Mouse (Mus musculus): ENCODE measurements around the gene Mus81. TPM values are rescaled to one million over a fixed set of nuclear protein-coding genes. Genes with fewer than 3 reads are reported as not detected.

Mus81 gene
- polyA plus RNA-seq, 1 experiment: 94.2 TPM

- peak in 1 of 2 experiments; percentile 48 for DNase-seq
- H3K4me1 ChIP-seq (ENCODE audit: control insufficient read depth, insufficient read depth, low read length): peaks cover 39% of the 10 kb centered on the region
- H3K4me3 ChIP-seq (replicated peaks; ENCODE audit: insufficient read depth, low read depth, low read length): no peak overlapping the region
- WGBS: 63% methylated on average over 19 of the region's 19 CpGs
- no peak for TF ChIP-seq POLR2A (IDR thresholded peaks at IDR 0.05; ENCODE audit: borderline replicate concordance, insufficient read depth, low read length)
- H3K27ac ChIP-seq (ENCODE audit: insufficient read depth, low read length): peak overlapping the region; percentile 90
- no peaks in the 10 kb centered on the region for H3K27me3 ChIP-seq (ENCODE audit: control insufficient read depth, insufficient read depth, low read length)
Observed at GRCm38 (mm10) chr19:5483386-5484359, 4.5 kb downstream of the Mus81 start.

DNA sequence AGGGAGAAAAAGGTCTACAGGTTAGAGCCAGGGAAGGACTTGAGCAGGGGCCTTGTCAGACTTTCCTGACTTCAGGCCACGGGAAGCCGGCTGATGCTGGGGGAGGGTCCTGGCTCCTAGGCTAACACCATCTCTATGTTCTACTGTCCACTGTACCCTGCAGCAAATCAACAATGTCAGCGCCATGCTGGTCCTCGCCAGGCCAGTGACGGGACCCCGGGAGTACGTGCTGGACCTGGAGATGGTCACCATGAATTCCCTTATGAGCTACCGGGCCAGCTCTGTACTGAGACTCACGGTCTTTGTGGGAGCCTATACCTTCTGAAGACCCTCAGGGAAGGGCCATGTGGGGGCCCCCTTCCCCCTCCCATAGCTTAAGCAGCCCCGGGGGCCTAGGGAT lies 6.8 kb downstream of the Mus81 start:
- TF ChIP-seq POLR2A (IDR thresholded peaks at IDR 0.05; ENCODE audit: borderline replicate concordance, insufficient read depth, low read length): no peak
- TF ChIP-seq CTCF (IDR thresholded peaks at IDR 0.05; ENCODE audit: borderline replicate concordance, insufficient read depth, low read depth, low read length): no peak

GRCm38 (mm10) chr19:5480016-5480415 lies 8.2 kb downstream of the Mus81 start:
- Histone ChIP-seq H3K4me1 (ENCODE audit: control insufficient read depth, insufficient read depth, low read length) (peaks cover 45% of the 10 kb centered on the region), H3K4me3 (replicated peaks; ENCODE audit: insufficient read depth, low read depth, low read length) (no peak overlapping the region), H3K27me3 (ENCODE audit: control insufficient read depth, insufficient read depth, low read length) (no peaks in the 10 kb centered on the region), H3K27ac (ENCODE audit: insufficient read depth, low read length) (no peak overlapping the region)
- peak in 1 of 2 experiments; percentile 46 for DNase-seq
- peak; percentile 20; the same call in 1 of the 2 replicates for TF ChIP-seq POLR2A (IDR thresholded peaks at IDR 0.05; ENCODE audit: borderline replicate concordance, insufficient read depth, low read length)
- no peak for TF ChIP-seq CTCF (IDR thresholded peaks at IDR 0.05; ENCODE audit: borderline replicate concordance, insufficient read depth, low read depth, low read length)
- WGBS: 31% methylated on average over 10 of the region's 10 CpGs

More for the DNA sequence above, 6.8 kb downstream of the Mus81 start:
- Histone ChIP-seq H3K27ac (ENCODE audit: insufficient read depth, low read length) (no peak overlapping the region), H3K4me1 (ENCODE audit: control insufficient read depth, insufficient read depth, low read length) (peaks cover 50% of the 10 kb centered on the region), H3K4me3 (replicated peaks; ENCODE audit: insufficient read depth, low read depth, low read length) (no peak overlapping the region), H3K27me3 (ENCODE audit: control insufficient read depth, insufficient read depth, low read length) (no peaks in the 10 kb centered on the region)
- no peak for DNase-seq
- 89% methylated on average over 10 of the region's 10 CpGs for WGBS

- peak overlapping the region; percentile 33; the same call in 1 of the 2 replicates for H3K27ac ChIP-seq (ENCODE audit: insufficient read depth, low read length)
- H3K4me1 ChIP-seq (ENCODE audit: control insufficient read depth, insufficient read depth, low read length): peaks cover 29% of the 10 kb centered on the region
- H3K27me3 ChIP-seq (ENCODE audit: control insufficient read depth, insufficient read depth, low read length): no peaks in the 10 kb centered on the region
- no peak for TF ChIP-seq POLR2A (IDR thresholded peaks at IDR 0.05; ENCODE audit: borderline replicate concordance, insufficient read depth, low read length)
- H3K4me3 ChIP-seq (replicated peaks; ENCODE audit: insufficient read depth, low read depth, low read length): peak overlapping the region; percentile 5
- 51% methylated on average over 18 of the region's 18 CpGs for WGBS
- DNase-seq: no peak
Observed at GRCm38 (mm10) chr19:5477668-5478300, 10.4 kb downstream of the Mus81 start.

DNA sequence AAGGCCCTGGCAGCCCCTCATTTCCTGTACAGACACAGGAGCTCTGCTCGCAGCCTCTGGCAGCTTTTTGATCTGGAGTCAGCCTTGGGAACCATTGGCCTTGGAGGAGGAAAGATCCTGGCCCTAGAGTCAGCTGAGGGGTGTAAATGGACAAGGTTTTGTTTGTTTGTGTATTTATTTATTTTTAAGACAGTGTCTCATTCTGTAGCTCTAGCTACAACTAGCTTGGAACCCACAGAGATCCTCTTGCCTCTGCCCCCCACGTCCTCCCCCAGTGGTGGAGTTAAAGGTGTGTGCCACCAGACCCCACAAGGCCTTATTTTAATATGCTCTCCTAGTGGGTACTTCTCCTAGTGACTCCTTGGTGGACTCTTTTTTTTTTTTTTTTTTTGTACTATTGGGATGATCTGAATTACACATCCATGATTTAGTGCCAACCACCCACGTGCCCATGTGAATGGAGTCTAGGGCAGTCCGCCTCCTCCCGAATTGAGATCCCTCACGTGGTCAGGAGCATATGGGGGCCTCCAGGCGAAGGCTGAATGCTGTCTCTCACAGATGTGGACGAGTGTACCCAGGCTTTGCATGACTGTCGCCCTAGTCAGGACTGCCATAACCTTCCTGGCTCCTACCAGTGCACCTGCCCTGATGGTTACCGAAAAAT lies 11.1 kb downstream of the Mus81 start:
- H3K4me3 ChIP-seq (replicated peaks; ENCODE audit: insufficient read depth, low read depth, low read length): no peak overlapping the region
- H3K27ac ChIP-seq (ENCODE audit: insufficient read depth, low read length): peak overlapping the region; percentile 33; the same call in 1 of the 2 replicates
- peak; percentile 45 to 54 for DNase-seq
- H3K4me1 ChIP-seq (ENCODE audit: control insufficient read depth, insufficient read depth, low read length): peaks cover 27% of the 10 kb centered on the region
- no peaks in the 10 kb centered on the region for H3K27me3 ChIP-seq (ENCODE audit: control insufficient read depth, insufficient read depth, low read length)
- TF ChIP-seq POLR2A (IDR thresholded peaks at IDR 0.05; ENCODE audit: borderline replicate concordance, insufficient read depth, low read length): no peak
- no peak for TF ChIP-seq CTCF (IDR thresholded peaks at IDR 0.05; ENCODE audit: borderline replicate concordance, insufficient read depth, low read depth, low read length)
- WGBS: 45% methylated on average over 10 of the region's 10 CpGs

DNA sequence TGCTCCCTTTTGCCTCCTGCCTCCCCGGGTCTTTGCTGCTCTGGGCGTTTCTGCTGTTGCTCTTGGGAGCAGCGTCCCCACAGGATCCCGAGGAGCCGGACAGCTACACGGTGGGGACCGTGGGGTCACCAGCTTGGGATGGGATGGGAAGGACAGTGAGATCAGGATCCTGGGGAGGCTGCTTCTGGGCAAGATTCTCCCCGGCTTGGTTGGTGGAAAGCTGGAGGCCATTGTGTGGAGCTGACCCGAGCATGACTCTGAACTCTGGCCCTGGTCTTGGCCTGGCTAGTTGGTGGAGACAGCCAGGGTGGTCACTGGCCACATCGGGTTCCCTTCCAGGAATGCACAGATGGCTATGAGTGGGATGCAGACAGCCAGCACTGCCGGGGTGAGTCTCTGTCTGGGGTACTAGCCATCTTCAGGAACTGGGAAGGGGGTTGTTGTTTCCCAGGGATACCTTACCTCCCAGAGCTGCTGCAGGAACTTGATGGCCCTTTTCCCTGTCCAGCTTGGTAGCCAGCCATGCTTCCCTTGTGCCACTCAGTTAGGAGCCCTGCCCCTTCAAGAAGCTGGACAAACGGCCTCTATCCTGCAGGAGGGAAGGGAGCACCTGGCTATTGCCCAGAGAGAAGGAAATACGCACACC lies 13.0 kb downstream of the Mus81 start:
- WGBS: 4% methylated on average over 13 of the region's 13 CpGs
- peak overlapping the region; percentile 92 for H3K27ac ChIP-seq (ENCODE audit: insufficient read depth, low read length)
- DNase-seq: peak; percentile 65 to 72
- peaks cover 27% of the 10 kb centered on the region for H3K4me1 ChIP-seq (ENCODE audit: control insufficient read depth, insufficient read depth, low read length)
- no peaks in the 10 kb centered on the region for H3K27me3 ChIP-seq (ENCODE audit: control insufficient read depth, insufficient read depth, low read length)
- TF ChIP-seq POLR2A (IDR thresholded peaks at IDR 0.05; ENCODE audit: borderline replicate concordance, insufficient read depth, low read length) (no peak), CTCF (IDR thresholded peaks at IDR 0.05; ENCODE audit: borderline replicate concordance, insufficient read depth, low read depth, low read length) (no peak)
- peak overlapping the region; percentile 60 for H3K4me3 ChIP-seq (replicated peaks; ENCODE audit: insufficient read depth, low read depth, low read length)

Measured in cerebellum, adult 2 months (tissue).